In the genomic region with DNA sequence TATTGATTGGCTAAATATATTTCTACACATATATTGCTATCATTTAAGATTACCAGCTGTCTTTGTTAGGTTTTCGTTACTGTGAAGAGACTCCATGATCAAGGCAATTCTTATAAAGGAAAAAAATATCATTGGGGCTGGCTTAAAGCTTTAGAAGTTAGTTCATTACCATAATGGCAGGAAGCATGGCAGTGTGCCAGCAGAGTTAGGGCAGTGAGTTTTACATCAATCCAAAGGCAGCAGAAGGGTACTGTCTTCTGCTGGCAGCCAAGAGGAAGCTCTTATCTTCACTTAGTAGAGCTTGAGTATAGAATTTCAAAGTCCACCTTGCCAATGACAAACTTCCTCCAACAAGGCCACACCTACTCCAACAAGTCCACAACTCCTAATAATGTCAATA, we compare ENCODE assay signal across 13 mouse cellular contexts.
"Had no signal": no experiment of that assay in that cellular context is flagged by ENCODE, and none has a peak within 500 bp of the region (broad histone marks: within the 10 kb centered on the region; RNA-seq: fewer than 3 reads in every experiment).

No protein-coding gene starts in this region.

- H3K9ac ChIP-seq: limb, embryonic 13.5 days; liver, embryonic 14.5 days; neural tube, embryonic 13.5 days had no signal

- H3K27me3 ChIP-seq: limb, embryonic 13.5 days; neural tube, embryonic 13.5 days had no signal

- H3K27ac ChIP-seq: limb, embryonic 13.5 days; liver, embryonic 14.5 days; midbrain, embryonic 10.5 days; neural tube, embryonic 13.5 days had no signal

- H3K4me2 ChIP-seq: limb, embryonic 13.5 days; neural tube, embryonic 13.5 days had no signal

- H3K9me3 ChIP-seq: limb, embryonic 13.5 days; midbrain, embryonic 10.5 days; neural tube, embryonic 13.5 days had no signal

- DNase-seq: kidney, postnatal 14 days; layer of hippocampus, postnatal 36 days; lung, adult 18-20 months; lung, postnatal 10 days; lung, postnatal 4 days; retina, postnatal 1 day; right cerebral cortex, postnatal 14 days; thymus, postnatal 36 days had no signal

- H3K4me3 ChIP-seq: limb, embryonic 13.5 days; midbrain, embryonic 10.5 days; neural tube, embryonic 13.5 days had no signal

- H3K36me3 ChIP-seq: limb, embryonic 13.5 days; midbrain, embryonic 10.5 days; neural tube, embryonic 13.5 days had no signal

- H3K4me1 ChIP-seq: limb, embryonic 13.5 days; midbrain, embryonic 10.5 days; neural tube, embryonic 13.5 days had no signal

- ATAC-seq: midbrain, embryonic 16.5 days had no signal
